Mouse (Mus musculus): ENCODE measurements around the gene Cstad. TPM values are rescaled to one million over a fixed set of nuclear protein-coding genes. Genes with fewer than 3 reads are reported as not detected.
A peak's percentile ranks its signal among the peaks of the same experiment; 100 is the strongest.

The Cstad gene
- total RNA-seq, 2 experiments from 2014 or later = 3.5 to 4.0 TPM

GRCm38 (mm10) chr2:30599621-30600020, 4.8 kb downstream of the Cstad start:
- no peak for DNase-seq

- DNase-seq = no peak
Measured at GRCm38 (mm10) chr2:30600291-30600690, 5.5 kb downstream of the Cstad start.

GRCm38 (mm10) chr2:30600965-30601841, 6.4 kb downstream of the Cstad start:
- no peak for DNase-seq

- no peak for DNase-seq
Measured at GRCm38 (mm10) chr2:30602451-30602850, 7.6 kb downstream of the Cstad start.

GRCm38 (mm10) chr2:30603731-30604130, 8.9 kb downstream of the Cstad start:
- DNase-seq = no peak

- DNase-seq = no peak
Measured at GRCm38 (mm10) chr2:30604880-30605761, 10.3 kb downstream of the Cstad start.

GRCm38 (mm10) chr2:30605762-30606051, 10.9 kb downstream of the Cstad start:
- DNase-seq = no peak

GRCm38 (mm10) chr2:30606621-30607052, 11.8 kb downstream of the Cstad start:
- DNase-seq = peak in 1 of 2 experiments; percentile 36

- no peak for DNase-seq
Measured at GRCm38 (mm10) chr2:30607941-30608340, 13.1 kb downstream of the Cstad start.

- DNase-seq = no peak
Measured at GRCm38 (mm10) chr2:30608690-30609201, 13.9 kb downstream of the Cstad start.

- peak; percentile 60 to 70 for DNase-seq
Measured at GRCm38 (mm10) chr2:30613574-30613973, 18.7 kb downstream of the Cstad start.

- no peak for DNase-seq
Measured at GRCm38 (mm10) chr2:30614151-30614923, 19.5 kb downstream of the Cstad start.

GRCm38 (mm10) chr2:30615869-30616268, 21.0 kb downstream of the Cstad start:
- DNase-seq = no peak

- no peak for DNase-seq
Measured at GRCm38 (mm10) chr2:30616464-30616863, 21.6 kb downstream of the Cstad start.

- no peak for DNase-seq
Measured at GRCm38 (mm10) chr2:30618487-30619248, 23.8 kb downstream of the Cstad start.

GRCm38 (mm10) chr2:30623873-30624272, 29.0 kb downstream of the Cstad start:
- no peak for DNase-seq

- DNase-seq = no peak
Measured at GRCm38 (mm10) chr2:30625296-30625826, 30.5 kb downstream of the Cstad start.

GRCm38 (mm10) chr2:30626058-30626675, 31.3 kb downstream of the Cstad start:
- no peak for DNase-seq

GRCm38 (mm10) chr2:30627338-30627737, 32.5 kb downstream of the Cstad start:
- DNase-seq = no peak

GRCm38 (mm10) chr2:30628374-30628773, 33.5 kb downstream of the Cstad start:
- DNase-seq = no peak

Measured in layer of hippocampus, postnatal 36 days (tissue).